In the genomic region with DNA sequence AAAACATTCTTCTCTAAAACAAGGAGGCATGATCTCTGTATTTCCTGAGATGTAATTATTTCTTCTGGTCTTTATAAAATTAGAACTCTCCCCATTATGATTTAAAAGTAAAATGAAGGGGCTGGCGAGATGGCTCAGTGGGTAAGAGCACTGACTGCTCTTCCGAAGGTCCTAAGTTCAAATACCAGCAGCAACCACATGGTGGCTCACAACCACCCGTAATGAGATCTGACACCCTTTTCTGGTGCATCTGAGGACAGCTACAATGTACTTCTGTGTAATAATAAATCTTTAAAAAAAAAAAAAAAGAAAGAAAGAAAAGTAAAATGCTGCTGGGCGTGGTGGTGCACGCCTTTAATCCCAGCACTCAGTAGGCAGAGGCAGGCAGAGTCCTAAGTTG, we compare ENCODE assay signal across 7 mouse cellular contexts. TPM values are rescaled to one million over a fixed set of nuclear protein-coding genes. Genes with fewer than 3 reads are reported as not detected.
DNase-seq lines count a peak whose midpoint lies in the region; ATAC-seq and TF ChIP-seq lines count a peak whose summit lies in the region.
"Not testable (repeated sequence)": the region's sequence is repeated elsewhere in the genome, so short reads cannot be mapped to it uniquely, and the experiment has no call there.

No protein-coding gene starts in this region.

- not testable (repeated sequence) for H3K9me3 ChIP-seq in hindbrain, postnatal 0 days (ENCODE audit: low read length)

- 66% methylated on average over 5 of the region's 5 CpGs for WGBS in hindbrain, postnatal 0 days

- DNase-seq in MN1 (ENCODE audit: low spot score) = peak; percentile 43
- DNase-seq in cerebellum, postnatal 36 days = peak; percentile 48 to 59
- peak; percentile 27 for DNase-seq in hindbrain, postnatal 0 days (ENCODE audit: low spot score)
- DNase-seq in layer of hippocampus, adult 2 months (ENCODE audit: low spot score in 2 of 2) = not testable (repeated sequence)
- DNase-seq in lung, postnatal 36 days = peak; percentile 56
- DNase-seq in thymus, postnatal 0 days (ENCODE audit: low spot score) = peak; percentile 33

- not testable (repeated sequence) for ATAC-seq in hindbrain, postnatal 0 days

- 0 out of 2 replicates have a peak, but pooled peaks have one; percentile 22 for TF ChIP-seq CTCF in bone marrow macrophage, adult 2 months (IDR thresholded peaks at IDR 0.05; ENCODE audit: low read depth, low read length)
- TF ChIP-seq CTCF in hindbrain, postnatal 0 days (IDR thresholded peaks at IDR 0.05; ENCODE audit: low read depth) = peak; percentile 40
- peak; percentile 72 for TF ChIP-seq CTCF in layer of hippocampus, adult 2 months (conservative IDR thresholded peaks at IDR 0.05)

- not testable (repeated sequence) for H3K9ac ChIP-seq in hindbrain, postnatal 0 days (replicated peaks; ENCODE audit: low read length)

- H3K4me3 ChIP-seq in bone marrow macrophage, adult 2 months (ENCODE audit: insufficient read depth, low read length); hindbrain, postnatal 0 days (ENCODE audit: low read length); layer of hippocampus, adult 2 months: not testable (repeated sequence)

- H3K27me3 ChIP-seq in hindbrain, postnatal 0 days (ENCODE audit: insufficient read depth, low read length) = not testable (repeated sequence)

- not testable (repeated sequence) for H3K36me3 ChIP-seq in hindbrain, postnatal 0 days (ENCODE audit: insufficient read depth, low read length)

- H3K4me2 ChIP-seq in hindbrain, postnatal 0 days (ENCODE audit: low read depth, low read length) = not testable (repeated sequence)

- H3K4me1 ChIP-seq in bone marrow macrophage, adult 2 months (ENCODE audit: control insufficient read depth, insufficient read depth, low read length); hindbrain, postnatal 0 days (ENCODE audit: insufficient read depth, low read length): not testable (repeated sequence)

- H3K27ac ChIP-seq in bone marrow macrophage, adult 2 months (ENCODE audit: insufficient read depth, low read depth, low read length) = peak overlapping the region; percentile 1; the same call in 1 of the 2 replicates
- not testable (repeated sequence) for H3K27ac ChIP-seq in hindbrain, postnatal 0 days; layer of hippocampus, adult 2 months

- TF ChIP-seq POLR2A in bone marrow macrophage, adult 2 months (IDR thresholded peaks at IDR 0.05; ENCODE audit: borderline replicate concordance, low read depth, low read length) = not testable (repeated sequence)

RNA-seq across cellular contexts. Expression of a gene that starts 9.6 kb away (rescaled TPM):
- polyA plus RNA-seq in bone marrow macrophage, adult 2 months (2012; ENCODE audit: insufficient read depth, insufficient read length, missing spikeins) = 43.1 and 47.3 TPM in 2 replicates
- total RNA-seq in hindbrain, postnatal 0 days (2014; rRNA removed) = 56.9 and 59.0 TPM in 2 replicates
- 58.7 and 59.6 TPM in 2 replicates for polyA plus RNA-seq in hindbrain, postnatal 0 days (2015; fragmentation: Nextera tagmentation; extraction: Ambion mirVana)
- 10 to 100 TPM; 43.9 to 45.3 TPM for total RNA-seq in layer of hippocampus, adult 2 months (2021)
- 47.7 and 48.8 TPM in 2 replicates for polyA plus RNA-seq in thymus, postnatal 0 days (2015; fragmentation: Nextera tagmentation; extraction: Ambion mirVana)

RNA-seq across cellular contexts. Expression of a gene that starts 16.9 kb away (rescaled TPM):
- polyA plus RNA-seq in bone marrow macrophage, adult 2 months (2012; ENCODE audit: insufficient read depth, insufficient read length, missing spikeins) = 159 and 160 TPM in 2 replicates
- total RNA-seq in hindbrain, postnatal 0 days (2014; rRNA removed) = 174 and 191 TPM in 2 replicates
- polyA plus RNA-seq in hindbrain, postnatal 0 days (2015; fragmentation: Nextera tagmentation; extraction: Ambion mirVana) = 29.3 and 32.4 TPM in 2 replicates
- total RNA-seq in layer of hippocampus, adult 2 months (2021) = 100 to 1,000 TPM; 211 to 212 TPM
- polyA plus RNA-seq in thymus, postnatal 0 days (2015; fragmentation: Nextera tagmentation; extraction: Ambion mirVana) = 9.4 and 9.5 TPM in 2 replicates

RNA-seq across cellular contexts. Expression of a gene that starts 40.9 kb away (rescaled TPM):
- 51.7 and 55.2 TPM in 2 replicates for polyA plus RNA-seq in bone marrow macrophage, adult 2 months (2012; ENCODE audit: insufficient read depth, insufficient read length, missing spikeins)
- total RNA-seq in hindbrain, postnatal 0 days (2014; rRNA removed) = 75.4 and 87.0 TPM in 2 replicates
- polyA plus RNA-seq in hindbrain, postnatal 0 days (2015; fragmentation: Nextera tagmentation; extraction: Ambion mirVana) = 27.7 and 28.0 TPM in 2 replicates
- total RNA-seq in layer of hippocampus, adult 2 months (2021) = 100 to 1,000 TPM in 1 of 2 experiments, 10 to 100 TPM in 1; 97.9 to 101 TPM
- 24.6 and 27.0 TPM in 2 replicates for polyA plus RNA-seq in thymus, postnatal 0 days (2015; fragmentation: Nextera tagmentation; extraction: Ambion mirVana)

Comparison
In these comparisons a context has a peak if more than half of its experiments do, and no peak if none do; other contexts are left out.
1. CTCF ChIP-seq: peak in every context shown above with its lines; median percentile 72 in layer of hippocampus, adult 2 months; 40 in hindbrain, postnatal 0 days; 22 in bone marrow macrophage, adult 2 months.